Mouse (Mus musculus) C2C12 (cell line): ENCODE measurements around the gene Usp33.

ENCODE experiments used
- CTCF ChIP-seq: IDR thresholded peaks from one replicate; pipeline ENCODE4 v1.5.1; 2011; ENCODE audit not compliant: control insufficient read depth, insufficient read depth, insufficient read length
- FOSL1 ChIP-seq: IDR thresholded peaks from one replicate; pipeline ENCODE4 v1.8.0; 2011; ENCODE audit warnings: mild to moderate bottlenecking, low read length; ENCODE audit not compliant: poor library complexity, insufficient read depth, severe bottlenecking
- MAX ChIP-seq: IDR thresholded peaks from one replicate; pipeline ENCODE4 v1.6.1; 2011; ENCODE audit warnings: mild to moderate bottlenecking, control low read depth

GRCm38 (mm10) chr3:152428925-152429324 is 82.6 kb downstream of the Usp33 start:
- no peak for TF ChIP-seq MAX
- TF ChIP-seq CTCF = no peak
- TF ChIP-seq FOSL1 = no peak
